Mouse (Mus musculus) ES-E14 (cell line): ENCODE measurements around the gene Lrp5. TPM values are rescaled to one million over a fixed set of nuclear protein-coding genes. Genes with fewer than 3 reads are reported as not detected.

Source experiments
- DNase-seq: peaks from one replicate; pipeline ENCODE4 v3.0.0-alpha.2; 2013; ENCODE audit warnings: low read depth, low spot score
- H3K27ac ChIP-seq: 2 replicates; pipeline ENCODE4 v1.5.1; 2012; ENCODE audit warnings: low read depth, mild to moderate bottlenecking, low read length, moderate library complexity, mixed read lengths; ENCODE audit not compliant: poor library complexity, insufficient read depth, severe bottlenecking
- H3K36me3 ChIP-seq: 2 replicates; pipeline ENCODE4 v1.6.1; 2012; ENCODE audit warnings: mild to moderate bottlenecking, low read length, moderate library complexity, mixed read lengths; ENCODE audit not compliant: control insufficient read depth, poor library complexity, insufficient read depth, severe bottlenecking
- H3K4me1 ChIP-seq, 2 experiments: fragments of 150-350 bp in 1 of 2; sonication (generic) in 1 of 2; 2 replicates each; pipeline ENCODE4 v1.6.1; 2012; ENCODE audit warnings: low read length in 2 of 2, mild to moderate bottlenecking in 1 of 2, mixed read lengths in 1 of 2; ENCODE audit not compliant: control insufficient read depth in 2 of 2, insufficient read depth in 2 of 2, poor library complexity in 1 of 2
- H3K4me3 ChIP-seq, 2 experiments: fragments of 150-350 bp in 1 of 2; sonication (generic) in 1 of 2; 2 replicates each; pipeline ENCODE4 v1.5.1; 2012; ENCODE audit warnings: low read length in 2 of 2, low read depth in 1 of 2, mild to moderate bottlenecking in 1 of 2, mixed read lengths in 1 of 2; ENCODE audit not compliant: insufficient read depth in 1 of 2, poor library complexity in 1 of 2, severe bottlenecking in 1 of 2
- H3K9ac ChIP-seq: 2 replicates; pipeline ENCODE4 v1.6.1; 2012; ENCODE audit warnings: low read depth, mild to moderate bottlenecking, low read length, mixed read lengths; ENCODE audit not compliant: poor library complexity, insufficient read depth, severe bottlenecking
- H3K9me3 ChIP-seq: fragments of 150-350 bp; sonication (generic); 2 replicates; pipeline ENCODE4 v1.6.1; 2012; ENCODE audit warnings: low read depth, mild to moderate bottlenecking, low read length; ENCODE audit not compliant: control insufficient read depth, insufficient read depth
- CHD2 ChIP-seq: IDR thresholded peaks from 2 replicates; pipeline ENCODE4 v1.6.1; 2014; ENCODE audit warnings: mild to moderate bottlenecking, low read depth, low read length, inconsistent platforms
- HCFC1 ChIP-seq: IDR thresholded peaks from 2 replicates; pipeline ENCODE4 v1.6.1; 2012; ENCODE audit warnings: low read length, inconsistent platforms, borderline replicate concordance; ENCODE audit not compliant: insufficient read depth
- MAFK ChIP-seq: IDR thresholded peaks from 2 replicates; pipeline ENCODE4 v1.6.1; 2014; ENCODE audit warnings: mild to moderate bottlenecking, low read depth, low read length, inconsistent platforms; ENCODE audit not compliant: insufficient read depth
- ZC3H11A ChIP-seq: IDR thresholded peaks from 2 replicates; pipeline ENCODE4 v1.6.1; 2012; ENCODE audit warnings: low read depth, mild to moderate bottlenecking, inconsistent platforms, low read length, borderline replicate concordance
- ZNF384 ChIP-seq: IDR thresholded peaks from 2 replicates; pipeline ENCODE4 v1.6.1; 2012; ENCODE audit warnings: low read depth, low read length, inconsistent platforms
- in situ Hi-C, 2 experiments: fragments of 600-800 bp; cut with MboI; formaldehyde crosslinking; loops; one replicate each; pipeline ENCODE4 v1.15.1; 2025; ENCODE audit warnings: low sequenced_read_pairs in 2 of 2, inconsistent platforms in 1 of 2; ENCODE audit not compliant: unreplicated experiment in 2 of 2
- total RNA-seq: library from RNA; depleted of rRNA; stranded (reverse); fragments of 300-350 nt; gene quantifications from 2 replicates; pipeline ENCODE4 v1.2.3, GENCODE M21; 2012

Gene Lrp5
- total RNA-seq, 1 experiment: 46.1 TPM

DNA sequence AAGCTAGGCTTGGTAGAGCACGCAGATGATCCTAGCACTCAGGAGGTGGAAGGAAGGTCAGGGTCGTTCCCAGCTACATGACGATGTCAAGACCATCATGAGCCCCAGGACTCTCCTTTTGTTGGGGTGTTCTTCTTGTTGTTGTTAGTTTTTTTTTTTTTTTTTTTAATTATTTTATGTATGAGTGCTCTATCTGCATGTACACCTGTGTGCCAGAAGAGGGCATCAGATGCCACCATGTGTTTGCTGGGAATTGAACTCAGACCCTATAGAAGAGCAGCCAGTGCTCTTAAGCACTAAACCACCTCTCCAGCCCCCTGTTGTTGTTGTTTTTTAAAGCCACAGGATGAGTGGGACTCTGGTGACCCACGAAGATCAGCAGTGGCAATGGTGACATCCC lies 63.1 kb downstream of the Lrp5 start:
- no peak for TF ChIP-seq HCFC1
- no peak for TF ChIP-seq CHD2
- peak; percentile 58 for TF ChIP-seq ZNF384
- no peaks in the 10 kb centered on the region; a peak in 1 of 4 replicates for H3K4me1 ChIP-seq
- H3K27ac ChIP-seq: no peak overlapping the region
- H3K4me3 ChIP-seq: no peak overlapping the region
- in situ Hi-C loops: no loop called here
- no peaks in the 10 kb centered on the region for H3K9me3 ChIP-seq
- no peak for DNase-seq
- H3K9ac ChIP-seq: no peak overlapping the region
- peaks cover 32% of the 10 kb centered on the region; the same call in 1 of the 2 replicates for H3K36me3 ChIP-seq

GRCm38 (mm10) chr19:3620871-3621270 lies 65.5 kb downstream of the Lrp5 start:
- Histone ChIP-seq H3K4me1 (no peaks in the 10 kb centered on the region; a peak in 1 of 4 replicates), H3K9me3 (no peaks in the 10 kb centered on the region), H3K36me3 (peaks cover 26% of the 10 kb centered on the region; the same call in 1 of the 2 replicates), H3K27ac (no peak overlapping the region), H3K9ac (no peak overlapping the region), H3K4me3 (no peak overlapping the region)
- DNase-seq: no peak
- no peak for TF ChIP-seq ZC3H11A
- no peak for TF ChIP-seq HCFC1
- TF ChIP-seq CHD2: no peak
- no peak for TF ChIP-seq MAFK
- no peak for TF ChIP-seq ZNF384
- in situ Hi-C loops: no loop called here

DNA sequence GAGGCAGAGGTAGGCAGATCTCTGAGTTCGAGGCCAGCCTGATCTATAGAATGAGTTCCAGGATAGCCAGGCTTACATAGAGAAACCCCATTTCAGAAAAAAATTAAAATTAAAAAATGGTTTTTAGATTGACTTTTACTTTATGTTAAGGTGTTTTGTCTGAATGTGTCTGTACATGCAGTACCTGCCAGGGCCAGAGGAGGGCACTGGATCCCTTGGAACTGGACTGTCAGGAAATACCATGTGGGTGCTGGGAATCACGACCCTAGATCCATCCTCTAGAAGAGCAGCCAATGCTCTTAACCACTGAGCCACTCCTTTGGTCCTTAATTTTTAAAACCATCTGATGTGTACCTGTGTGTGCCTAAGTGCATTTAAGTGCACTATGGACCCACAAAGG lies 67.0 kb downstream of the Lrp5 start:
- TF ChIP-seq ZC3H11A (no peak), MAFK (no peak), HCFC1 (no peak), CHD2 (no peak), ZNF384 (no peak)
- Histone ChIP-seq H3K27ac (no peak overlapping the region), H3K4me3 (no peak overlapping the region), H3K9me3 (no peaks in the 10 kb centered on the region), H3K4me1 (no peaks in the 10 kb centered on the region; a peak in 1 of 4 replicates), H3K36me3 (peaks cover 39% of the 10 kb centered on the region; the same call in 1 of the 2 replicates), H3K9ac (no peak overlapping the region)
- peak; percentile 28 for DNase-seq
- in situ Hi-C loops: no loop called here

DNA sequence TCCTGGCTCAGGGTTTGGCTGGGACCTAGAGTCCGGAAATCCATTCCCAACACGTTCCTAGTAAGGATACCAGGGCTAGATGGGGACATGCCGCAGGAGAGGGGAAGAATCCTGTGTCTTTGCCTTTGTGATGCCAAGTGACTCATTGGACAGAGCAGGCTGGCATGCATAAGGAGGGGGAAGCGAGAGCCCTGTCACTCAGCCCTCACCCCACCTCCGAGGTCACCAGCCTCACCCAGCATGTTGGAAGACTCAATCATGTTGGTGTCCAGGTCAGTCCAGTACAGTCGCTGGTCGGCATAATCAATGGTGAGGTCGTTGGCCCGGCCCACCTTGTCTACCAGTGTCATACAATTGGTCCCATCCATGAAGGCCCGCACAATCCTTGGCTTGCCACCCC lies 72.4 kb downstream of the Lrp5 start:
- H3K4me1 ChIP-seq: no peaks in the 10 kb centered on the region
- H3K9me3 ChIP-seq: no peaks in the 10 kb centered on the region
- no peak overlapping the region for H3K27ac ChIP-seq
- TF ChIP-seq CHD2: no peak
- no peak overlapping the region for H3K9ac ChIP-seq
- in situ Hi-C loops: no loop called here
- H3K36me3 ChIP-seq: peaks cover 38% of the 10 kb centered on the region; the same call in 1 of the 2 replicates
- no peak for DNase-seq
- H3K4me3 ChIP-seq: no peak overlapping the region

DNA sequence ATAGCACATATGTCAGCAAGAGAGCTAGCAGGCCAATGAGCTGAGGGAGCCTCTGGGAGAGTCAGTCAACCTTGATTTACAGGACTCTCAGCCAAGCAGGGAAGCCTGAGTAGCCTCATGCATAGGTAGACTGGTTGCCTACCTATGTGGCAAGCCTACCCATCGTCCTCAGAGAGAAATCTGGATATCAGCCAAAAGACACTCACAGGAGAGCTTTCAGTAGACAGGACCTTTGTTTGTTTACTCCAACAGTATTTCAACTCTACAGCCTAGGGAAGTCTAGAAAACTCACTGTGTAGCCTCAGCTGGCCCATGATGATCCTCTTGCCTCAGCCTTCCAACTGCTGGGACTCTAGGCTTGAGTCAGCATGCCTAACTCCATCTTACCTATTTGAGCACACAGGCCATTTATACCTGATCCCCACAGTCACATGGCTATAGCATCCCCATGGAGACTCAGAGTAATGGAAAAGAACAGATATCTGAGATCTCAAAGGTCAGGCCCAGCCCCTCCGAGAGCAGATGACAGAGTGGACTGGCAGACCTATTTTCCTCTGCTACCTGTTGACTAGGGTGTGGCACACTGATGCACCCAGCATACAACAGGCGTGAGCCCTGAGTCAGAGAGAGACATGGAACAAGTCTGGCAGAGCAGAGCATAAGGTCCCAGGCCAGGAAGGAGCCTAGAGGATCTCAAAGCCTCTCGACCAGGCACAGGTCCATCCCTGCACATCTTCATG lies 73.7 kb downstream of the Lrp5 start:
- no peaks in the 10 kb centered on the region for H3K9me3 ChIP-seq
- in situ Hi-C loops: no loop called here
- no peak for DNase-seq
- H3K4me1 ChIP-seq: no peaks in the 10 kb centered on the region
- H3K27ac ChIP-seq: no peak overlapping the region
- no peak overlapping the region for H3K9ac ChIP-seq
- TF ChIP-seq CHD2: no peak
- TF ChIP-seq MAFK: no peak
- TF ChIP-seq ZC3H11A: no peak
- TF ChIP-seq HCFC1: no peak
- TF ChIP-seq ZNF384: no peak
- H3K36me3 ChIP-seq: peaks cover 38% of the 10 kb centered on the region; the same call in 1 of the 2 replicates
- H3K4me3 ChIP-seq: no peak overlapping the region
